Mouse (Mus musculus) heart, postnatal 0 days (tissue): ENCODE data around the gene Ulk4.

Experiments
- CTCF ChIP-seq: IDR thresholded peaks from 2 replicates; pipeline ENCODE4 v1.5.1; 2016; ENCODE audit warnings: antibody characterized with exemption, control low read depth, low read depth
- EP300 ChIP-seq: IDR thresholded peaks from 2 replicates; pipeline ENCODE4 v1.6.1; 2016; ENCODE audit warnings: antibody characterized with exemption, low read depth

- TF ChIP-seq CTCF, result no peak
- no peak for TF ChIP-seq EP300
These were observed 288.9 kb downstream of the Ulk4 start for GRCm38 (mm10) chr9:120988088-120988487.
